14 mouse cellular contexts compared by ENCODE assay signal in the genomic region with DNA sequence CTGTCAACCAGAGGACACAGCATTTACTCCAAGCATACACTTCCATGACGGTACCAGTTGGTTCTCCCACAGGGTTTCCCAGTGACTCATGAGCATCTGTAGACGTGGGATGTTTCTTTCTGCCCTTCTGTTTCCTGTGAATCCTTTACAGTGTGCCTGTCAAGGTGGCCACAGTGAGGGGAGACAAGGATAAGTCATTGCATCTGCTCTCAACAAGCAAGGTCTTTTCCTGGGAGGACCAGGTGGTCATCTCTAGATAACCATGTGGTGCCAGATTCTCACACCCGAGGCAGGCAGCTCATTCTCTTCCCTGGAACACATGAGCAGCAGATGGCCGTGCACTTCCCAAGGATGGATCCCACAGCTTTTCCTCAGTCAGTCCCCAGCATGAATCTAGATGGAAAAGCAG. TPM values are rescaled to one million over a fixed set of nuclear protein-coding genes. Genes with fewer than 3 reads are reported as not detected.
DNase-seq lines count a peak whose midpoint lies in the region; ATAC-seq and TF ChIP-seq lines count a peak whose summit lies in the region.
"Had no signal": no experiment of that assay in that cellular context is flagged by ENCODE, and none has a peak within 500 bp of the region (broad histone marks: within the 10 kb centered on the region; RNA-seq: fewer than 3 reads in every experiment).

No protein-coding gene starts in this region.

- 57% methylated on average over 4 of the region's 4 CpGs for WGBS in hindbrain, postnatal 0 days
- 60% methylated on average over 4 of the region's 4 CpGs for WGBS in hindbrain, embryonic 14.5 days

- no peaks in the 10 kb centered on the region for H3K36me3 ChIP-seq in hindbrain, postnatal 0 days (ENCODE audit: insufficient read depth, low read length)
- no peaks in the 10 kb centered on the region for H3K36me3 ChIP-seq in hindbrain, embryonic 14.5 days (replicated peaks; ENCODE audit: control insufficient read depth, insufficient read depth)
- H3K36me3 ChIP-seq: embryonic facial prominence, embryonic 12.5 days had no signal

- DNase-seq in hindbrain, postnatal 0 days (ENCODE audit: low spot score) = peak; percentile 65
- no peak for DNase-seq in hindbrain, embryonic 14.5 days (ENCODE audit: low spot score)
- peak; percentile 15 for DNase-seq in fibroblast of lung, adult 2 months (ENCODE audit: low read depth)
- DNase-seq in layer of hippocampus, postnatal 25 days (ENCODE audit: extremely low spot score in 1 of 2, low spot score in 1 of 2) = peak; percentile 27 to 51
- peak; percentile 81 for DNase-seq in right cerebral cortex, postnatal 25 days
- no peak for DNase-seq in lung, postnatal 10 days
- no peak for DNase-seq in spleen, postnatal 36 days (ENCODE audit: low spot score in 2 of 2)
- no peak for DNase-seq in ovary, adult 18-20 months (ENCODE audit: low spot score)
- DNase-seq: gastrocnemius, postnatal 10 days; kidney, adult 8-10 months had no signal

- H3K9me3 ChIP-seq in hindbrain, postnatal 0 days (ENCODE audit: low read length) = peaks cover 6% of the 10 kb centered on the region; the same call in 1 of the 2 replicates
- H3K9me3 ChIP-seq in hindbrain, embryonic 14.5 days (ENCODE audit: control insufficient read depth, low read length) = 0 out of 2 replicates have a peak, but pooled peaks cover 9% of the 10 kb centered on the region

- no peak overlapping the region for H3K4me2 ChIP-seq in hindbrain, postnatal 0 days (ENCODE audit: low read depth, low read length)
- H3K4me2 ChIP-seq in hindbrain, embryonic 14.5 days (replicated peaks) = no peak overlapping the region
- H3K4me2 ChIP-seq: embryonic facial prominence, embryonic 12.5 days had no signal

- no peak overlapping the region for H3K4me3 ChIP-seq in hindbrain, postnatal 0 days (ENCODE audit: low read length)
- no peak overlapping the region for H3K4me3 ChIP-seq in hindbrain, embryonic 14.5 days (replicated peaks; ENCODE audit: low read length)
- H3K4me3 ChIP-seq: embryonic facial prominence, embryonic 12.5 days had no signal

- no peak overlapping the region for H3K9ac ChIP-seq in hindbrain, postnatal 0 days (replicated peaks; ENCODE audit: low read length)
- no peak overlapping the region for H3K9ac ChIP-seq in hindbrain, embryonic 14.5 days
- H3K9ac ChIP-seq: embryonic facial prominence, embryonic 12.5 days had no signal

- peak overlapping the region; percentile 56 for H3K27ac ChIP-seq in hindbrain, postnatal 0 days
- no peak overlapping the region for H3K27ac ChIP-seq in hindbrain, embryonic 14.5 days
- H3K27ac ChIP-seq: embryonic facial prominence, embryonic 12.5 days had no signal

- no peak for TF ChIP-seq CTCF in hindbrain, postnatal 0 days (IDR thresholded peaks at IDR 0.05; ENCODE audit: low read depth)

- H3K27me3 ChIP-seq in hindbrain, postnatal 0 days (ENCODE audit: insufficient read depth, low read length) = no peaks in the 10 kb centered on the region
- no peaks in the 10 kb centered on the region for H3K27me3 ChIP-seq in hindbrain, embryonic 14.5 days (ENCODE audit: control insufficient read depth, insufficient read depth, low read length)
- H3K27me3 ChIP-seq: Patski had no signal

- H3K4me1 ChIP-seq in hindbrain, postnatal 0 days (ENCODE audit: insufficient read depth, low read length) = 0 out of 2 replicates have a peak, but pooled peaks cover 7% of the 10 kb centered on the region
- peaks cover 10% of the 10 kb centered on the region for H3K4me1 ChIP-seq in hindbrain, embryonic 14.5 days (replicated peaks; ENCODE audit: control insufficient read depth, insufficient read depth, low read length)

- ATAC-seq in hindbrain, postnatal 0 days = peak; percentile 64
- no peak for ATAC-seq in hindbrain, embryonic 14.5 days (ENCODE audit: low FRiP score)
- ATAC-seq: Patski had no signal

RNA-seq across cellular contexts. Expression of a gene that starts 35.6 kb away (rescaled TPM):
- total RNA-seq in hindbrain, postnatal 0 days (2014; rRNA removed) = 59.6 and 75.5 TPM in 2 replicates
- 38.2 and 39.3 TPM in 2 replicates for polyA plus RNA-seq in hindbrain, postnatal 0 days (2015; fragmentation: Nextera tagmentation; extraction: Ambion mirVana)
- polyA plus RNA-seq in hindbrain, embryonic 14.5 days (2014; fragmentation: Nextera tagmentation; extraction: Ambion mirVana) = 20.8 and 29.7 TPM in 2 replicates
- total RNA-seq in layer of hippocampus, postnatal 25 days (2021) = 10 to 100 TPM; 78.3 to 82.5 TPM
- polyA plus RNA-seq: C2C12 had no signal

RNA-seq across cellular contexts. Expression of a gene that starts 49.1 kb away (rescaled TPM):
- 2.2 and 3.7 TPM in 2 replicates for total RNA-seq in hindbrain, postnatal 0 days (2014; rRNA removed)
- polyA plus RNA-seq in hindbrain, postnatal 0 days (2015; fragmentation: Nextera tagmentation; extraction: Ambion mirVana) = 0.87 and 0.89 TPM in 2 replicates
- 0.99 and 1.0 TPM in 2 replicates for polyA plus RNA-seq in hindbrain, embryonic 14.5 days (2014; fragmentation: Nextera tagmentation; extraction: Ambion mirVana)
- total RNA-seq in layer of hippocampus, postnatal 25 days (2021) = 1 to 10 TPM; 1.1 to 1.5 TPM
- polyA plus RNA-seq: C2C12; neural tube, embryonic 11.5 days had no signal

Comparison
In these comparisons a context has a peak if more than half of its experiments do, and no peak if none do; other contexts are left out.
1. DNase-seq: peak in hindbrain, postnatal 0 days (single experiment), fibroblast of lung, adult 2 months (single experiment), layer of hippocampus, postnatal 25 days (2 of 2) and right cerebral cortex, postnatal 25 days (single experiment); none in hindbrain, embryonic 14.5 days (single experiment), lung, postnatal 10 days (single experiment), spleen, postnatal 36 days (0 of 2) and ovary, adult 18-20 months (single experiment).